Mouse (Mus musculus): ENCODE measurements around the gene Olfr173. TPM values are rescaled to one million over a fixed set of nuclear protein-coding genes. Genes with fewer than 3 reads are reported as not detected.

The Olfr173 gene
- not detected in 2 replicates for polyA plus RNA-seq (2012; ENCODE audit: insufficient read depth, insufficient read length, missing spikeins)

DNA sequence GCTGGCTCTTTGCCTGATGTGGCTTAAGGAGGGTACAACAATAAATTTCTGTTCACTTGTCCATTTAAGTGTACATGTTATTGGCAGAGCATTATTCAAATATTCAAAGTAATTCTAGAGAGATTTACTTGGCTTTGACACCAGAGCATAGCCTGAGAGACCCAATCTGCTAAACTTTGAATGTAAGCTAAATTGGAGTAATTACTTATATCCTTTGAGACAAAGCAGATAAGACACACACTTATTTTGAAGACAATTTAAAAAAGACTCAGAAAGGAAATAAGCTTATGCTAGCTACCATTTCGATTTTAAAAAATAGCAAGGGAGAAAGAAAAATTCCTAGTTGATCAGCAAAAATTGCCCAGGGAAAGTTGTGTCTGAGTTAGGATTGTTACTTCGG is at the start of gene Olfr173:
TSS of gene Olfr173 (minus strand) at position 101 of the 400 bp plus-strand sequence.
- Histone ChIP-seq H3K27ac (ENCODE audit: insufficient read depth, low read depth, low read length) (no peak within 1 kb of the TSS), H3K4me1 (ENCODE audit: control insufficient read depth, insufficient read depth, low read length) (no peaks in the 10 kb centered on the region), H3K4me3 (ENCODE audit: insufficient read depth, low read length) (no peak within 1 kb of the TSS)
- TF ChIP-seq CTCF (IDR thresholded peaks at IDR 0.05; ENCODE audit: low read depth, low read length) = no peak
- TF ChIP-seq POLR2A (IDR thresholded peaks at IDR 0.05; ENCODE audit: borderline replicate concordance, low read depth, low read length) = no peak

- no peak for TF ChIP-seq POLR2A (IDR thresholded peaks at IDR 0.05; ENCODE audit: borderline replicate concordance, low read depth, low read length)
- no peak for TF ChIP-seq CTCF (IDR thresholded peaks at IDR 0.05; ENCODE audit: low read depth, low read length)
- no peaks in the 10 kb centered on the region for H3K4me1 ChIP-seq (ENCODE audit: control insufficient read depth, insufficient read depth, low read length)
Measured at GRCm38 (mm10) chr16:58826732-58827319, 26.8 kb upstream of the Olfr173 start, which contains the start of gene Olfr175-ps1. Gene Olfr175-ps1, minus strand, starts transcription at chr16:58826782.

GRCm38 (mm10) chr16:58763076-58763475 is 37.0 kb downstream of the Olfr173 start, which contains the start of gene Olfr172:
Gene Olfr172, minus strand, starts transcription at chr16:58763176.
- Histone ChIP-seq H3K4me1 (ENCODE audit: control insufficient read depth, insufficient read depth, low read length) (no peaks in the 10 kb centered on the region), H3K4me3 (ENCODE audit: insufficient read depth, low read length) (no peak within 1 kb of the TSS), H3K27ac (ENCODE audit: insufficient read depth, low read depth, low read length) (no peak within 1 kb of the TSS)
- TF ChIP-seq CTCF (IDR thresholded peaks at IDR 0.05; ENCODE audit: low read depth, low read length) (no peak), POLR2A (IDR thresholded peaks at IDR 0.05; ENCODE audit: borderline replicate concordance, low read depth, low read length) (no peak)

More at GRCm38 (mm10) chr16:58826732-58827319, 26.8 kb upstream of the Olfr173 start, which contains the start of gene Olfr175-ps1:
- no peak within 1 kb of the TSS for H3K27ac ChIP-seq (ENCODE audit: insufficient read depth, low read depth, low read length)
- H3K4me3 ChIP-seq (ENCODE audit: insufficient read depth, low read length) = no peak within 1 kb of the TSS

DNA sequence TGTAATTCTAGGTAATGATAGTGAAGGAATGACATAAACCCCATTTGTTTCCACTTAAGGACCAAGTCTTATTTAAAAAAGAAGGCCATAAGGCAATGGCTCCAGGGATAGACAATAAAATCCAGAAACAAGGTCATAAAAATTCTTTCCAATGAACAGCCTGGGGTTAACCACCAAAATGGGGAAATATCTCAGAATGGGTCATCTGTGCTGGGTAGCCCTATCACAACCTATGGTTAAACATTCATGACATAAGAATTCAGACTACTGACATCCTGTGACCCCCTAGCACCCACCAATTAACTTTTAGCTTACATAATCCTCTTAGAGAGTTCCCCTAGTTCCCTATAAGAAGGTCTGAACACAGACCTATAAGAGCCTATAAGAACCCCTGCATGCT is 43.9 kb downstream of the Olfr173 start:
- no peaks in the 10 kb centered on the region for H3K4me1 ChIP-seq (ENCODE audit: control insufficient read depth, insufficient read depth, low read length)
- no peak overlapping the region for H3K4me3 ChIP-seq (ENCODE audit: insufficient read depth, low read length)
- H3K27ac ChIP-seq (ENCODE audit: insufficient read depth, low read depth, low read length) = no peak overlapping the region
- TF ChIP-seq CTCF (IDR thresholded peaks at IDR 0.05; ENCODE audit: low read depth, low read length) (no peak), POLR2A (IDR thresholded peaks at IDR 0.05; ENCODE audit: borderline replicate concordance, low read depth, low read length) (no peak)

DNA sequence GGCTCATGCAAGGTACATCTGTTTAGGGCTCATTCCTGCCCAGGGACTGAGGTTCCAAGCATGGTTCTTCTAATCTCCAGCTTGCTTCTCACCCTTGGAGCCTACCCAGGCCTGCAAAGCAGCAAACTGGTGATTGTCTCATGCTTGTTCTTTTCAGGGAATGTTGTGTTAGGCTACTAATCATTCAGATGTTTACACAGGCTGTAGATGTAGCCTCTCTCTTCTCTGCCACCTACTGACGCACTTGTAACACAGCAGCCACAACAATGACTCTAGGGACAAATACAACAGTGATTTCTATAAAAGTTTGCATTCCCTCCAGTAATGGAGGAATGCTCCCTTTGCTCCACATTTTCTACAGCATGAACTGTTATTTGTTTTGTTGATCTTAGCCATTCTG is 48.8 kb downstream of the Olfr173 start:
- TF ChIP-seq CTCF (IDR thresholded peaks at IDR 0.05; ENCODE audit: low read depth, low read length) = 0 out of 2 replicates have a peak, but pooled peaks have one; percentile 10
- no peak for TF ChIP-seq POLR2A (IDR thresholded peaks at IDR 0.05; ENCODE audit: borderline replicate concordance, low read depth, low read length)
- Histone ChIP-seq H3K27ac (ENCODE audit: insufficient read depth, low read depth, low read length) (no peak overlapping the region), H3K4me3 (ENCODE audit: insufficient read depth, low read length) (no peak overlapping the region), H3K4me1 (ENCODE audit: control insufficient read depth, insufficient read depth, low read length) (no peaks in the 10 kb centered on the region)

GRCm38 (mm10) chr16:58746715-58747114 is 53.4 kb downstream of the Olfr173 start:
- no peak overlapping the region for H3K27ac ChIP-seq (ENCODE audit: insufficient read depth, low read depth, low read length)
- no peaks in the 10 kb centered on the region for H3K4me1 ChIP-seq (ENCODE audit: control insufficient read depth, insufficient read depth, low read length)
- TF ChIP-seq POLR2A (IDR thresholded peaks at IDR 0.05; ENCODE audit: borderline replicate concordance, low read depth, low read length) (no peak), CTCF (IDR thresholded peaks at IDR 0.05; ENCODE audit: low read depth, low read length) (no peak)
- H3K4me3 ChIP-seq (ENCODE audit: insufficient read depth, low read length) = no peak overlapping the region

Other genes with a start within 250 kb of the Olfr173 start
- not detected in 2 replicates for gene Gm813, start 183.3 kb downstream of the Olfr173 start, polyA plus RNA-seq (2012; ENCODE audit: insufficient read depth, insufficient read length, missing spikeins)
- gene E330017A01Rik, start 161.5 kb downstream of the Olfr173 start, polyA plus RNA-seq (2012; ENCODE audit: insufficient read depth, insufficient read length, missing spikeins) = not detected in 2 replicates
- gene Cpox, start 130.0 kb downstream of the Olfr173 start, polyA plus RNA-seq (2012; ENCODE audit: insufficient read depth, insufficient read length, missing spikeins) = 14.9 and 17.2 TPM in 2 replicates
- not detected in 2 replicates for gene Gpr15, start 81.2 kb downstream of the Olfr173 start, polyA plus RNA-seq (2012; ENCODE audit: insufficient read depth, insufficient read length, missing spikeins)
- gene Cldnd1, start 72.4 kb downstream of the Olfr173 start, polyA plus RNA-seq (2012; ENCODE audit: insufficient read depth, insufficient read length, missing spikeins) = 19.7 and 24.0 TPM in 2 replicates
- gene Olfr172, start 37.1 kb downstream of the Olfr173 start, polyA plus RNA-seq (2012; ENCODE audit: insufficient read depth, insufficient read length, missing spikeins) = not detected in 2 replicates
- gene Olfr175-ps1, start 26.5 kb upstream of the Olfr173 start, polyA plus RNA-seq (2012; ENCODE audit: insufficient read depth, insufficient read length, missing spikeins) = not detected in 2 replicates
- not detected in 2 replicates for gene Olfr177, start 74.5 kb upstream of the Olfr173 start, polyA plus RNA-seq (2012; ENCODE audit: insufficient read depth, insufficient read length, missing spikeins)
- gene Olfr178, start 91.8 kb upstream of the Olfr173 start, polyA plus RNA-seq (2012; ENCODE audit: insufficient read depth, insufficient read length, missing spikeins) = not detected in 2 replicates
- not detected in 2 replicates for gene Olfr181, start 128.5 kb upstream of the Olfr173 start, polyA plus RNA-seq (2012; ENCODE audit: insufficient read depth, insufficient read length, missing spikeins)
- gene Olfr180, start 129.1 kb upstream of the Olfr173 start, polyA plus RNA-seq (2012; ENCODE audit: insufficient read depth, insufficient read length, missing spikeins) = not detected in 2 replicates
- gene Olfr183, start 195.1 kb upstream of the Olfr173 start, polyA plus RNA-seq (2012; ENCODE audit: insufficient read depth, insufficient read length, missing spikeins) = not detected in 2 replicates
- not detected in 2 replicates for gene Olfr186, start 230.0 kb upstream of the Olfr173 start, polyA plus RNA-seq (2012; ENCODE audit: insufficient read depth, insufficient read length, missing spikeins)
- gene Olfr187, start 239.5 kb upstream of the Olfr173 start, polyA plus RNA-seq (2012; ENCODE audit: insufficient read depth, insufficient read length, missing spikeins) = not detected in 2 replicates